Mouse (Mus musculus): ENCODE results near the gene Abca8a. TPM values are rescaled to one million over a fixed set of nuclear protein-coding genes. Genes with fewer than 3 reads are reported as not detected.

Gene Abca8a
- polyA plus RNA-seq, 1 experiment: not detected

DNA sequence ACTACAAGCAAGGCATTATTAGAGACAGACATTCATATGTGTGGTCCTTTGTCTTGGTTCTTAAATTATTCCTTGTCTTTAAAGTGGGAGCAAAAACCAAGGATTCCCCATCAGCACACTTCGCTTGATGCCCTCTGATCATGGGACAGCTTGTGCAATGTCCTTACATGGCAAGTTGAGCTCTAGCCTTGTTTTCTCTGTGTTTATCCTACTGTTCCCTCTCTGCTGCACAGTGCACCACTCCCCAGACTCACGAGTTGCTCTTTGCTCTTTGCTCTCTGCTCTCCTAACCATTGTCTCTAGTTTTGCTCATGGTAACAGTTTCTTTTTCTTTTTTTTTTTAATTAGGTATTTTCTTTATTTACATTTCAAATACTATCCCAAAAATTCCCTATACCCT, 35.7 kb downstream of the Abca8a start:
- TF ChIP-seq CTCF (IDR thresholded peaks at IDR 0.05; ENCODE audit: control insufficient read depth, insufficient read depth, insufficient read length) (no peak), USF1 (IDR thresholded peaks at IDR 0.05; ENCODE audit: low read depth) (no peak), CEBPB (IDR thresholded peaks at IDR 0.05; ENCODE audit: low read depth) (no peak), FOSL1 (IDR thresholded peaks at IDR 0.05; ENCODE audit: insufficient read depth, low read length, poor library complexity, severe bottlenecking) (no peak), MYOD1 (IDR thresholded peaks at IDR 0.05; ENCODE audit: control insufficient read depth, insufficient read length, low read depth) (no peak), MAX (IDR thresholded peaks at IDR 0.05) (no peak), MYOG (IDR thresholded peaks at IDR 0.05; ENCODE audit: control insufficient read depth, extremely low read depth, insufficient read length) (no peak)
- Histone ChIP-seq H3ac (ENCODE audit: control insufficient read depth, insufficient read length, low read depth) (no peak overlapping the region), H3K79me2 (ENCODE audit: control insufficient read depth, insufficient read depth) (no peaks in the 10 kb centered on the region), H3K27me3 (ENCODE audit: control insufficient read depth, insufficient read depth, insufficient read length) (no peaks in the 10 kb centered on the region), H3K79me3 (ENCODE audit: low read depth) (no peaks in the 10 kb centered on the region), H3K4me3 (ENCODE audit: insufficient read depth, poor library complexity, severe bottlenecking) (no peak overlapping the region), H3K36me3 (ENCODE audit: control insufficient read depth, insufficient read depth) (no peaks in the 10 kb centered on the region)

DNA sequence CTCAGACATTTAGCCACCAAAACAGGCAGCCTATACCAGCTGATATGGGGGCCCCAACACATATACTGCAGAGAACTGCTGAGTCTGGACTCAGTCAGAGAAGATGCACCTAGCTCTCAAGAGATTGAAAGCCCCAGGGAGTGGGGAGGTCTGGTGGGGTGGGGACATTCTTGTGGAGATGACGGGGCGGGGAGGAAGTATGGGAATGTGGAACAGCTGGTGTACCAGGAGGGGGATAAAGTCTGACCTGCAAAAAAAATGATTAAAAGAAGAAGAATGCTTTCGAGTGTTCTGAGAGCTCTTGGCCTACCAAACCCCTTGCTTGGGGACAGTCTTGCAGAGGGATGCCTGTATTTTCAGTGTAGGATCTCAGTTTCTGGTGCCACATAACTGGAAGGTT, 42.1 kb downstream of the Abca8a start:
- H3K79me3 ChIP-seq (ENCODE audit: low read depth): no peaks in the 10 kb centered on the region
- no peak overlapping the region for H3ac ChIP-seq (ENCODE audit: control insufficient read depth, insufficient read length, low read depth)
- H3K36me3 ChIP-seq (ENCODE audit: control insufficient read depth, insufficient read depth): no peaks in the 10 kb centered on the region
- TF ChIP-seq CEBPB (IDR thresholded peaks at IDR 0.05; ENCODE audit: low read depth): no peak
- TF ChIP-seq FOSL1 (IDR thresholded peaks at IDR 0.05; ENCODE audit: insufficient read depth, low read length, poor library complexity, severe bottlenecking): no peak
- peak; percentile 29 for TF ChIP-seq MYOD1 (IDR thresholded peaks at IDR 0.05; ENCODE audit: control insufficient read depth, insufficient read length, low read depth)
- TF ChIP-seq MAX (IDR thresholded peaks at IDR 0.05): no peak
- no peak overlapping the region for H3K4me3 ChIP-seq (ENCODE audit: insufficient read depth, poor library complexity, severe bottlenecking)
- no peaks in the 10 kb centered on the region for H3K27me3 ChIP-seq (ENCODE audit: control insufficient read depth, insufficient read depth, insufficient read length)
- H3K79me2 ChIP-seq (ENCODE audit: control insufficient read depth, insufficient read depth): no peaks in the 10 kb centered on the region

DNA sequence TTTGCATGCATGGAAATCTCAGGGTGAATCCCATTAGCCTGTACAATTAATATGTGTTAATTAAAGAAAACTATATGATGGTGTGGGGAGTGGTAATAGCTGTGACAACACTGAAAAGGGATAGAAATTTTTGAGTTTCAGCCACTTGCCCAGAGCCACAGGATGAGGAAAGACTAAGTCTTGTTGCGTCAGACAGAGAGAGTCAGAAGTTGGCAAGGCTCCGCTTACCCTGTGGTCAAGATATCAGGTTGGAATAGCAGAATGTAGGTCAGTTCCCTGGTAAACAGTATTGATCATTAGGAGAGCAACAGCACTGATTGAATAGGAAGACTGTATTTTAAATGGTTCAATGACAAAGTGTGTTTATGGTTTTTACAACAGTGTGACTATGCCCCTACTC, 58.0 kb downstream of the Abca8a start:
- no peaks in the 10 kb centered on the region for H3K36me3 ChIP-seq (ENCODE audit: control insufficient read depth, insufficient read depth)
- H3K4me3 ChIP-seq (ENCODE audit: insufficient read depth, poor library complexity, severe bottlenecking): no peak overlapping the region
- H3K79me3 ChIP-seq (ENCODE audit: low read depth): no peaks in the 10 kb centered on the region
- no peaks in the 10 kb centered on the region for H3K79me2 ChIP-seq (ENCODE audit: control insufficient read depth, insufficient read depth)
- H3ac ChIP-seq (ENCODE audit: control insufficient read depth, insufficient read length, low read depth): no peak overlapping the region
- no peaks in the 10 kb centered on the region for H3K27me3 ChIP-seq (ENCODE audit: control insufficient read depth, insufficient read depth, insufficient read length)
- TF ChIP-seq CEBPB (IDR thresholded peaks at IDR 0.05; ENCODE audit: low read depth): peak; percentile 55
- no peak for TF ChIP-seq CTCF (IDR thresholded peaks at IDR 0.05; ENCODE audit: control insufficient read depth, insufficient read depth, insufficient read length)

DNA sequence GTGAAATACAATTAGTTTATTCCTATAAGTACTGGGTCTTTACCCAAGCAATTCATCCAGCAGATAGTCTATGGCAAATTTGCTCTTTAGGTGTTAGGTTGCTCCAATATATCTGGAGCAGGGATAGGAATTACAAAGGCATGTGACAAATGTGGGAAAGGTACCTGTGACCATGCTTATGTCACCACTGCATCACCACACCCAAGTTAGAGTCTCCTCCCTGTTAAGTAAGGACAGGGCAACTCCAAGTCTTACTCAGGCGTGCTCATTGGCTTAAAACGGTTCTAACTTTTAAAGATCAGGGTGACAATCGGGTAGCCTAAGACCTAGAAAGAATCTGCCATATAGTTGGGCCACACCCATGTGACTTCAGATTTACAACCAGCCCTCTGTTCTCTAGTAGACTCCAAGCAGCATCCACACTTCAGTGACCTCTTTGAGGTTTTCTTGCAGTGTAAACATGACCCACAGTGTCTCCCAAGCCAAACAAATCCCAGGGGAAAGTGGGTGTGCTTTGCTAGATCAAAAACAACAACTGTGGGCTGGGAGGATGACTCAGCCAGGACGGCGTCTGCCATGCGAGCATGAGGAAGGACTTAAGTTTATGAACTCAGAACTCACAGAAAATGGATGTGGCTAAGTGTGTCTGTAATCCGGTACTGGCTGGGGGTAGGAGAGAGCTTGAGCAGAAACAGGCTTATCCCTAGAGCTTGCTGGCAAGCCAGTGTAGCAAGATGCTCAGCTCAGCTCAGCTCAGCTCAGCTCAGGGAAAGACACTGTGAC, 66.7 kb downstream of the Abca8a start:
- Histone ChIP-seq H3K36me3 (ENCODE audit: control insufficient read depth, insufficient read depth) (no peaks in the 10 kb centered on the region), H3ac (ENCODE audit: control insufficient read depth, insufficient read length, low read depth) (peak overlapping the region; percentile 20), H3K79me3 (ENCODE audit: low read depth) (no peaks in the 10 kb centered on the region), H3K4me3 (ENCODE audit: insufficient read depth, poor library complexity, severe bottlenecking) (no peak overlapping the region), H3K27me3 (ENCODE audit: control insufficient read depth, insufficient read depth, insufficient read length) (no peaks in the 10 kb centered on the region), H3K79me2 (ENCODE audit: control insufficient read depth, insufficient read depth) (no peaks in the 10 kb centered on the region)
- TF ChIP-seq CEBPB (IDR thresholded peaks at IDR 0.05; ENCODE audit: low read depth) (no peak), CTCF (IDR thresholded peaks at IDR 0.05; ENCODE audit: control insufficient read depth, insufficient read depth, insufficient read length) (no peak), MAX (IDR thresholded peaks at IDR 0.05) (peak; percentile 48), MYOG (IDR thresholded peaks at IDR 0.05; ENCODE audit: control insufficient read depth, extremely low read depth, insufficient read length) (no peak), USF1 (IDR thresholded peaks at IDR 0.05; ENCODE audit: low read depth) (peak; percentile 61), FOSL1 (IDR thresholded peaks at IDR 0.05; ENCODE audit: insufficient read depth, low read length, poor library complexity, severe bottlenecking) (peak; percentile 42), MYOD1 (IDR thresholded peaks at IDR 0.05; ENCODE audit: control insufficient read depth, insufficient read length, low read depth) (peak; percentile 53)

DNA sequence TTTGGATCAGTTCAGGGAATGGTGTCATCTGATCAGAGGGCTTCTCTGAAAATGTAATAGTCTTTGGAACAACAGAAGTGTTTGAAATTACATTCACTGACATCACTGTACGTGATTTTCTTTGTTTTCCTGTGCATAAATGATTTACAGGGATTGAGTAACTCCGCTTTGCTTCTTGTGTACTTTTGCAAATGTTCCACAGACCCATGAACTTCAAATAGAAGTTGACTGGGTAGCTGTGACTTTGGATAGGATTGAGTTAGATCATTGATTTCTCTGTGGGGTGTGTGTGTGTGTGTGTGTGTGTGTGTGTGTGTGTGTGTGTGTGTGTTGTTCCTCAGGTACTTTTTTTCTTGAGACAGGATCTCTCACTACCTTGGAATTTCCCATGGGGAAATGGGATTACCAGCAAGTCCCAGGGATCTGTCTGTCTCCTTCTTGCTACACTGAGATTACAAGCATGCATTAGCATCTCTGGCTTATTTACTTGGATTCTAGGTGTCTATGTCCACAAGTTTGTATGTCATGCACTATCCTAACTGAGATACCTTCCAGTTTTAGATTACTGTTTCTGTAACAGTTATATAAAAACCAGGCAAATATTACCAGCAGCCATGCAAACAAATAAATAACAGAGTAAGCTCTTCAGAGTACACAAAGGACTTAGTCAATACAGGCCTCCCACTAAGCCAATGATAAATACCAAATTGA, 84.8 kb downstream of the Abca8a start:
- H3K79me3 ChIP-seq (ENCODE audit: low read depth): no peaks in the 10 kb centered on the region
- no peak overlapping the region for H3ac ChIP-seq (ENCODE audit: control insufficient read depth, insufficient read length, low read depth)
- no peaks in the 10 kb centered on the region for H3K36me3 ChIP-seq (ENCODE audit: control insufficient read depth, insufficient read depth)
- H3K4me3 ChIP-seq (ENCODE audit: insufficient read depth, poor library complexity, severe bottlenecking): no peak overlapping the region
- no peaks in the 10 kb centered on the region for H3K27me3 ChIP-seq (ENCODE audit: control insufficient read depth, insufficient read depth, insufficient read length)
- TF ChIP-seq MYOD1 (IDR thresholded peaks at IDR 0.05; ENCODE audit: control insufficient read depth, insufficient read length, low read depth): no peak
- no peak for TF ChIP-seq USF1 (IDR thresholded peaks at IDR 0.05; ENCODE audit: low read depth)
- TF ChIP-seq CEBPB (IDR thresholded peaks at IDR 0.05; ENCODE audit: low read depth): no peak
- no peak for TF ChIP-seq MYOG (IDR thresholded peaks at IDR 0.05; ENCODE audit: control insufficient read depth, extremely low read depth, insufficient read length)
- TF ChIP-seq CTCF (IDR thresholded peaks at IDR 0.05; ENCODE audit: control insufficient read depth, insufficient read depth, insufficient read length): no peak
- TF ChIP-seq FOSL1 (IDR thresholded peaks at IDR 0.05; ENCODE audit: insufficient read depth, low read length, poor library complexity, severe bottlenecking): no peak
- no peak for TF ChIP-seq MAX (IDR thresholded peaks at IDR 0.05)
- no peaks in the 10 kb centered on the region for H3K79me2 ChIP-seq (ENCODE audit: control insufficient read depth, insufficient read depth)
